Mouse (Mus musculus) heart, adult 11 months (tissue): ENCODE results near the gene Bbof1.

Experiments
- DNase-seq: peaks from one replicate; pipeline ENCODE4 v3.0.0; 2022

Gene Bbof1

GRCm38 (mm10) chr12:84400653-84401052 is 8.2 kb upstream of the Bbof1 start:
- peak; percentile 76 for DNase-seq

- no peak for DNase-seq
These were observed 5.9 kb upstream of the Bbof1 start for GRCm38 (mm10) chr12:84402923-84403322.

- DNase-seq = no peak
These were observed 4.3 kb upstream of the Bbof1 start for GRCm38 (mm10) chr12:84404541-84404940.

- no peak for DNase-seq
These were observed 1.6 kb upstream of the Bbof1 start for GRCm38 (mm10) chr12:84407259-84407658.

- DNase-seq = peak; percentile 86
These were observed 725 bp upstream of the Bbof1 start for GRCm38 (mm10) chr12:84407874-84408818.

GRCm38 (mm10) chr12:84416834-84417604 is 8.1 kb downstream of the Bbof1 start, which contains the start of gene Rnf113a2:
Gene Rnf113a2 (plus strand): TSS chr12:84417196.
- DNase-seq = peak; percentile 98

- peak; percentile 91 for DNase-seq
These were observed 8.7 kb downstream of the Bbof1 start for GRCm38 (mm10) chr12:84417605-84417922.

GRCm38 (mm10) chr12:84423990-84424389 is 15.1 kb downstream of the Bbof1 start:
- DNase-seq = no peak

- DNase-seq = no peak
These were observed 21.0 kb downstream of the Bbof1 start for GRCm38 (mm10) chr12:84429825-84430224.

- DNase-seq = no peak
These were observed 29.8 kb downstream of the Bbof1 start for GRCm38 (mm10) chr12:84438697-84439096.

- no peak for DNase-seq
These were observed 33.7 kb downstream of the Bbof1 start for GRCm38 (mm10) chr12:84442526-84442925.

GRCm38 (mm10) chr12:84447386-84447785 is 38.5 kb downstream of the Bbof1 start:
- peak; percentile 35 for DNase-seq

- peak; percentile 23 for DNase-seq
These were observed 39.3 kb downstream of the Bbof1 start for GRCm38 (mm10) chr12:84448181-84448580.

GRCm38 (mm10) chr12:84449887-84450286 is 41.0 kb downstream of the Bbof1 start:
- peak; percentile 86 for DNase-seq

- DNase-seq = no peak
These were observed 41.5 kb downstream of the Bbof1 start for GRCm38 (mm10) chr12:84450351-84450717.

- peak; percentile 100 for DNase-seq
These were observed 42.1 kb downstream of the Bbof1 start, which contains the start of the genes Aldh6a1 and Lin52 for GRCm38 (mm10) chr12:84450718-84451646. Gene Aldh6a1 (minus strand): TSS chr12:84451004. Gene Lin52 (plus strand): TSS chr12:84451422.

- no peak for DNase-seq
These were observed 42.9 kb downstream of the Bbof1 start for GRCm38 (mm10) chr12:84451801-84452200.

- DNase-seq = peak; percentile 60
These were observed 48.0 kb downstream of the Bbof1 start for GRCm38 (mm10) chr12:84456911-84457310.

- no peak for DNase-seq
These were observed 51.0 kb downstream of the Bbof1 start for GRCm38 (mm10) chr12:84459845-84460244.

- DNase-seq = peak; percentile 50
These were observed 52.5 kb downstream of the Bbof1 start for GRCm38 (mm10) chr12:84461416-84461815.

- peak; percentile 64 for DNase-seq
These were observed 54.0 kb downstream of the Bbof1 start for GRCm38 (mm10) chr12:84462856-84463255.

- no peak for DNase-seq
These were observed 59.8 kb downstream of the Bbof1 start for GRCm38 (mm10) chr12:84468701-84469100.

GRCm38 (mm10) chr12:84478937-84479336 is 70.1 kb downstream of the Bbof1 start:
- no peak for DNase-seq
